Mouse (Mus musculus) CH12.LX (cell line): ENCODE results near the gene Csnk2a1. TPM values are rescaled to one million over a fixed set of nuclear protein-coding genes. Genes with fewer than 3 reads are reported as not detected.
A peak's percentile ranks its signal among the peaks of the same experiment; 100 is the strongest.

Source experiments
- DNase-seq: peaks from one replicate; pipeline ENCODE4 v3.0.0-alpha.2; 2013; ENCODE audit errors: extremely low read depth
- H3K27ac ChIP-seq: 2 replicates; pipeline ENCODE4 v1.5.1; 2012; ENCODE audit warnings: low read depth, mild to moderate bottlenecking, control low read depth, moderate library complexity; ENCODE audit not compliant: insufficient read depth
- H3K27me3 ChIP-seq: replicated peaks from 2 replicates; pipeline ENCODE3; 2012; ENCODE audit warnings: inconsistent platforms
- H3K36me3 ChIP-seq, 2 experiments: replicated peaks in 1 of 2; 2 replicates each; pipeline versions ENCODE3 to v1.6.1; 2012; ENCODE audit warnings: inconsistent platforms in 1 of 2, low read length in 1 of 2, mild to moderate bottlenecking in 1 of 2, mixed read lengths in 1 of 2, moderate library complexity in 1 of 2; ENCODE audit not compliant: control insufficient read depth in 1 of 2, insufficient read depth in 1 of 2
- H3K4me1 ChIP-seq, 2 experiments: 2 replicates each; pipeline ENCODE4 v1.6.1; 2012; ENCODE audit warnings: inconsistent platforms in 1 of 2, moderate library complexity in 1 of 2; ENCODE audit not compliant: insufficient read depth in 2 of 2, control insufficient read depth in 1 of 2
- H3K4me2 ChIP-seq: 2 replicates; pipeline ENCODE4 v1.6.1; 2012; ENCODE audit warnings: low read depth, mild to moderate bottlenecking, control low read depth; ENCODE audit not compliant: poor library complexity, insufficient read depth, severe bottlenecking
- H3K4me3 ChIP-seq, 3 experiments: fragments of 150-350 bp in 1 of 3; sonication (generic) in 1 of 3; replicated peaks in 1 of 3; 2 replicates each; pipeline versions ENCODE3 to v1.5.1; 2011 to 2012; ENCODE audit warnings: low read depth in 2 of 3, low read length in 2 of 3, mild to moderate bottlenecking in 2 of 3, moderate library complexity in 2 of 3, control low read depth in 1 of 3, improper control_type of control experiment in 1 of 3, inconsistent platforms in 1 of 3, mixed read lengths in 1 of 3; ENCODE audit not compliant: poor library complexity in 1 of 3
- H3K79me2 ChIP-seq: replicated peaks from 2 replicates; pipeline ENCODE4 v1.6.1; 2012; ENCODE audit warnings: mild to moderate bottlenecking, moderate library complexity; ENCODE audit not compliant: control insufficient read depth, poor library complexity, insufficient read depth, severe bottlenecking; ENCODE audit errors: extremely low read depth
- H3K9ac ChIP-seq: 2 replicates; pipeline ENCODE4 v1.6.1; 2012; ENCODE audit warnings: low read depth, mild to moderate bottlenecking, control low read depth, moderate library complexity; ENCODE audit not compliant: insufficient read depth
- H3K9me3 ChIP-seq: replicated peaks from 2 replicates; pipeline ENCODE3; 2012; ENCODE audit warnings: low read length, inconsistent platforms, mixed read lengths
- EP300 ChIP-seq: IDR thresholded peaks from 2 replicates; pipeline ENCODE4 v1.6.1; 2011; ENCODE audit warnings: low read length, improper control_type of control experiment
- ETS1 ChIP-seq: conservative IDR thresholded peaks from 2 replicates; pipeline ENCODE4 v1.6.1; 2012; ENCODE audit warnings: low read depth, mild to moderate bottlenecking, inconsistent platforms, low read length, improper control_type of control experiment, moderate library complexity
- IRF4 ChIP-seq: IDR thresholded peaks from 2 replicates; pipeline ENCODE4 v1.6.1; 2014; ENCODE audit warnings: low read depth, mild to moderate bottlenecking, inconsistent platforms, low read length, improper control_type of control experiment
- MAFK ChIP-seq: IDR thresholded peaks from 2 replicates; pipeline ENCODE4 v1.6.1; 2011; ENCODE audit warnings: low read length, improper control_type of control experiment; ENCODE audit not compliant: insufficient replicate concordance
- MXI1 ChIP-seq: IDR thresholded peaks from 2 replicates; pipeline ENCODE4 v1.6.1; 2011; ENCODE audit warnings: mild to moderate bottlenecking, low read depth, low read length, improper control_type of control experiment
- MYC ChIP-seq: IDR thresholded peaks from 2 replicates; pipeline ENCODE4 v1.6.1; 2011; ENCODE audit warnings: low read depth, mild to moderate bottlenecking, improper control_type of control experiment, low read length
- NRF1 ChIP-seq: IDR thresholded peaks from 2 replicates; pipeline ENCODE4 v1.6.1; 2014; ENCODE audit warnings: low read depth, mild to moderate bottlenecking, inconsistent platforms, low read length, improper control_type of control experiment, moderate library complexity
- RAD21 ChIP-seq: IDR thresholded peaks from 2 replicates; pipeline ENCODE4 v1.6.1; 2011; ENCODE audit warnings: low read depth, mild to moderate bottlenecking, low read length, improper control_type of control experiment, moderate library complexity
- SIN3A ChIP-seq: IDR thresholded peaks from 2 replicates; pipeline ENCODE4 v1.6.1; 2012; ENCODE audit warnings: low read length, improper control_type of control experiment, inconsistent platforms
- TCF12 ChIP-seq: IDR thresholded peaks from 2 replicates; pipeline ENCODE4 v1.6.1; 2014; ENCODE audit warnings: low read depth, mild to moderate bottlenecking, inconsistent platforms, low read length, improper control_type of control experiment
- UBTF ChIP-seq: IDR thresholded peaks from 2 replicates; pipeline ENCODE4 v1.6.1; 2012; ENCODE audit warnings: low read depth, mild to moderate bottlenecking, inconsistent platforms, low read length, improper control_type of control experiment, moderate library complexity
- ZMIZ1 ChIP-seq: IDR thresholded peaks from 2 replicates; pipeline ENCODE4 v1.6.1; 2012; ENCODE audit warnings: low read depth, mild to moderate bottlenecking, inconsistent platforms, low read length, improper control_type of control experiment
- dilution Hi-C: fragments of 300-500 bp; cut with MboI; formaldehyde crosslinking; loops from 2 replicates; pipeline ENCODE4 v1.14.3; 2020; ENCODE audit warnings: low sequenced_read_pairs; ENCODE audit not compliant: extremely low pct_unique_long_range_greater_than_20kb, extremely low pct_ligation_motif_present
- in situ Hi-C: fragments of 300-500 bp; cut with MboI; formaldehyde crosslinking; loops from 3 replicates; pipeline ENCODE4 v1.14.3; 2019; ENCODE audit warnings: low sequenced_read_pairs, low pct_ligation_motif_present, low pct_unique_long_range_greater_than_20kb, mixed read lengths
- polyA plus RNA-seq: library from polyadenylated mRNA; unstranded; fragments of >175 nt; gene quantifications from 2 replicates; pipeline ENCODE4 v1.2.1, GENCODE M21; 2012; ENCODE audit warnings: low read depth; ENCODE audit not compliant: insufficient read length
- total RNA-seq, 2 experiments: library from RNA; depleted of rRNA; stranded (reverse); fragments of 300-350 nt in 1 of 2; fragments of >200 nt in 1 of 2; gene quantifications; 2 replicates each; pipeline ENCODE4 v1.2.3; 2012 to 2014

Csnk2a1 gene
- total and polyA plus RNA-seq, 3 experiments = 79.2 to 145 (median 100) TPM

GRCm38 (mm10) chr2:152216975-152217374, 9.7 kb upstream of the Csnk2a1 start:
- H3K79me2 ChIP-seq = no peaks in the 10 kb centered on the region
- H3K27ac ChIP-seq = no peak overlapping the region
- no peak for DNase-seq
- H3K4me1 ChIP-seq = no peaks in the 10 kb centered on the region
- dilution Hi-C loops (no loop called here), in situ Hi-C loops (no loop called here)
- no peak overlapping the region for H3K4me2 ChIP-seq
- no peak for TF ChIP-seq MYC
- no peak for TF ChIP-seq NRF1
- TF ChIP-seq MXI1 = no peak
- TF ChIP-seq EP300 = no peak
- no peak for TF ChIP-seq RAD21
- H3K9ac ChIP-seq = no peak overlapping the region
- no peak overlapping the region for H3K4me3 ChIP-seq
- H3K27me3 ChIP-seq = peaks cover 16% of the 10 kb centered on the region
- H3K9me3 ChIP-seq = peaks cover 8% of the 10 kb centered on the region
- no peaks in the 10 kb centered on the region for H3K36me3 ChIP-seq

- TF ChIP-seq ZMIZ1 = no peak
- peak; percentile 46; the same call in 1 of the 2 replicates for TF ChIP-seq IRF4
- TF ChIP-seq MXI1 = 0 out of 2 replicates have a peak, but pooled peaks have one; percentile 15
- peak; percentile 53; the same call in 1 of the 2 replicates for TF ChIP-seq TCF12
- peak; percentile 65; the same call in 1 of the 2 replicates for TF ChIP-seq EP300
- peak; percentile 56; the same call in 1 of the 2 replicates for TF ChIP-seq SIN3A
- peak; percentile 98 for TF ChIP-seq MAFK
- no peak for TF ChIP-seq UBTF
- TF ChIP-seq MYC = no peak
- peak; percentile 46 for TF ChIP-seq ETS1
- TF ChIP-seq, all 38 proteins: peak for 7
- Histone ChIP-seq H3K4me1 (peaks cover 17 to 39% of the 10 kb centered on the region in 2 experiments), H3K4me3 (no peak overlapping the region), H3K9me3 (no peaks in the 10 kb centered on the region), H3K4me2 (peak overlapping the region; percentile 51), H3K36me3 (peaks cover 0 to 4% of the 10 kb centered on the region in 2 experiments), H3K27ac (peak overlapping the region; percentile 52), H3K27me3 (no peaks in the 10 kb centered on the region), H3K79me2 (peaks cover 15% of the 10 kb centered on the region), H3K9ac (no peak overlapping the region)
- dilution Hi-C loops = no loop called here
- peak; percentile 83 for DNase-seq
- in situ Hi-C loops = no loop called here
Measured at GRCm38 (mm10) chr2:152223521-152224300, 2.9 kb upstream of the Csnk2a1 start.
